ENCODE assay signal across 9 mouse cellular contexts in the genomic region with DNA sequence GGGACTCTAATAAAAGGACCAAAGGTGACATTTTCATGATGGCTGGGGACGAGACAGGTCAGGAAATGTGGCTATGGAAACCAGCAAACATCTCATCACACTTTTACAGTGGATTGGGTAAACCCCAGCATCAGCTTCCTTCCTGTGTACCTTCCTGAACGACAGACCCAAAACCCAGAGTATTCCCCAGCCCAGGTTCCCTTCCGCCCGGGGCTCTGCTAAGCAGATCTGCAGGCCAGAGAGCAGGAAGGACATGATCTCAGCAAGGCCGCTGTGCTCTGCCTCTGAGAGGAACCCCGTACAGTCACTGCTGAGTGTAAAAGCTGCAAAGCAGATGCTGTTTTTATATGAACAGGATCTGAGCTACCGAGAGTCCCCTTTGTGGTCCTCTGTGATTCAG. TPM values are rescaled to one million over a fixed set of nuclear protein-coding genes. Genes with fewer than 3 reads are reported as not detected.
A peak's percentile ranks its signal among the peaks of the same experiment; 100 is the strongest.
DNase-seq lines count a peak whose midpoint lies in the region; ATAC-seq lines count a peak whose summit lies in the region.
"Had no signal": no experiment of that assay in that cellular context is flagged by ENCODE, and none has a peak within 500 bp of the region (broad histone marks: within the 10 kb centered on the region; RNA-seq: fewer than 3 reads in every experiment).

No protein-coding gene starts in this region.

- DNase-seq in CD4-positive helper T cell, adult 2 months (ENCODE audit: low read depth, low spot score), result peak; percentile 91
- peak; percentile 29 for DNase-seq in embryo, embryonic 11 days
- peak; percentile 86 for DNase-seq in splenic B cell, adult 2 months (ENCODE audit: low read depth, low spot score)
- DNase-seq in cerebellum, postnatal 4 days (ENCODE audit: low spot score in 2 of 2), result no peak

- no peak overlapping the region for H3K4me2 ChIP-seq in liver, embryonic 15.5 days
- H3K4me2 ChIP-seq in forebrain, embryonic 12.5 days, result no peak overlapping the region
- no peak overlapping the region for H3K4me2 ChIP-seq in forebrain, embryonic 15.5 days (replicated peaks)

- peak overlapping the region; percentile 24; the same call in 1 of the 2 replicates for H3K27ac ChIP-seq in liver, embryonic 15.5 days (replicated peaks)
- no peak overlapping the region for H3K27ac ChIP-seq in forebrain, embryonic 12.5 days
- H3K27ac ChIP-seq in forebrain, embryonic 15.5 days (replicated peaks), result no peak overlapping the region

- no peaks in the 10 kb centered on the region for H3K9me3 ChIP-seq in liver, embryonic 15.5 days (replicated peaks)
- no peaks in the 10 kb centered on the region for H3K9me3 ChIP-seq in forebrain, embryonic 12.5 days
- no peaks in the 10 kb centered on the region for H3K9me3 ChIP-seq in forebrain, embryonic 15.5 days

- peaks cover 15% of the 10 kb centered on the region for H3K4me1 ChIP-seq in liver, embryonic 15.5 days (replicated peaks)
- H3K4me1 ChIP-seq in forebrain, embryonic 12.5 days, result no peaks in the 10 kb centered on the region
- no peaks in the 10 kb centered on the region for H3K4me1 ChIP-seq in forebrain, embryonic 15.5 days

- no peak overlapping the region for H3K9ac ChIP-seq in liver, embryonic 15.5 days
- H3K9ac ChIP-seq in forebrain, embryonic 12.5 days, result no peak overlapping the region
- H3K9ac ChIP-seq in forebrain, embryonic 15.5 days (replicated peaks), result no peak overlapping the region

- 12% methylated on average over 7 of the region's 7 CpGs for WGBS in liver, embryonic 15.5 days (ENCODE audit: insufficient replicate concordance)
- 82% methylated on average over 7 of the region's 7 CpGs for WGBS in forebrain, embryonic 12.5 days
- 75% methylated on average over 7 of the region's 7 CpGs for WGBS in forebrain, embryonic 15.5 days

- no peaks in the 10 kb centered on the region for H3K27me3 ChIP-seq in liver, embryonic 15.5 days
- no peaks in the 10 kb centered on the region for H3K27me3 ChIP-seq in splenic B cell, adult 2 months (ENCODE audit: control insufficient read depth, insufficient read depth, low read length, poor library complexity, severe bottlenecking)
- no peaks in the 10 kb centered on the region for H3K27me3 ChIP-seq in forebrain, embryonic 12.5 days
- H3K27me3 ChIP-seq in forebrain, embryonic 15.5 days, result no peaks in the 10 kb centered on the region
- H3K27me3 ChIP-seq: Patski had no signal

- no peaks in the 10 kb centered on the region for H3K36me3 ChIP-seq in liver, embryonic 15.5 days (replicated peaks)
- H3K36me3 ChIP-seq in splenic B cell, adult 2 months (ENCODE audit: control insufficient read depth, insufficient read depth, low read length, poor library complexity, severe bottlenecking), result no peaks in the 10 kb centered on the region
- no peaks in the 10 kb centered on the region for H3K36me3 ChIP-seq in forebrain, embryonic 12.5 days (replicated peaks)
- H3K36me3 ChIP-seq in forebrain, embryonic 15.5 days, result no peaks in the 10 kb centered on the region

- H3K4me3 ChIP-seq in liver, embryonic 15.5 days (replicated peaks), result no peak overlapping the region
- no peak overlapping the region for H3K4me3 ChIP-seq in forebrain, embryonic 12.5 days (replicated peaks)
- H3K4me3 ChIP-seq in forebrain, embryonic 15.5 days, result no peak overlapping the region

- peak; percentile 94 to 97 for ATAC-seq in hematopoietic stem cell, adult 5-6 weeks (replicated peaks in 1 of 2; ENCODE audit: insufficient read depth in 1 of 2, low FRiP score in 2 of 2, low TSS enrichment in 1 of 2, low read depth in 1 of 2, poor library complexity in 2 of 2, severe bottlenecking in 2 of 2)
- ATAC-seq in liver, embryonic 15.5 days (ENCODE audit: insufficient read depth), result peak; percentile 54
- ATAC-seq in forebrain, embryonic 12.5 days (ENCODE audit: low FRiP score), result no peak
- no peak for ATAC-seq in forebrain, embryonic 15.5 days (replicated peaks)
- ATAC-seq: Patski had no signal

RNA-seq across cellular contexts. Expression of a gene that starts 49.9 kb away (rescaled TPM):
- total RNA-seq in hematopoietic stem cell, adult 5-6 weeks (2017), result 14.9 and 15.3 TPM in 2 replicates
- polyA plus RNA-seq in liver, embryonic 15.5 days (2015; fragmentation: Nextera tagmentation; extraction: Ambion mirVana), result 3.8 and 4.3 TPM in 2 replicates
- polyA plus RNA-seq in forebrain, embryonic 12.5 days (2016; fragmentation: Nextera tagmentation; extraction: Ambion mirVana), result 3.2 and 4.0 TPM in 2 replicates
- polyA plus RNA-seq in forebrain, embryonic 15.5 days (2015; fragmentation: Nextera tagmentation; extraction: Ambion mirVana), result 2.5 and 3.1 TPM in 2 replicates

Comparison
In these comparisons a context has a peak if more than half of its experiments do, and no peak if none do; other contexts are left out.
1. DNase-seq: peak in CD4-positive helper T cell, adult 2 months (single experiment), embryo, embryonic 11 days (single experiment) and splenic B cell, adult 2 months (single experiment); none in cerebellum, postnatal 4 days (0 of 2).
2. ATAC-seq: peak in hematopoietic stem cell, adult 5-6 weeks (2 of 2) and liver, embryonic 15.5 days (single experiment); none in forebrain, embryonic 12.5 days (single experiment) and forebrain, embryonic 15.5 days (single experiment).